Mouse (Mus musculus) adrenal gland, postnatal 14 days (tissue): ENCODE results near the gene Otulin. TPM values are rescaled to one million over a fixed set of nuclear protein-coding genes. Genes with fewer than 3 reads are reported as not detected.
A peak's percentile ranks its signal among the peaks of the same experiment; 100 is the strongest.

Source experiments
- DNase-seq: peaks from one replicate; pipeline ENCODE4 v3.0.0; 2021; ENCODE audit warnings: mixed read lengths
- total RNA-seq: library from RNA; stranded (reverse); gene quantifications from 2 replicates; pipeline ENCODE4 v1.2.3, GENCODE M21; 2021

Gene Otulin
- total RNA-seq, 1 experiment from 2014 or later, result 37.1 TPM

- no peak for DNase-seq
Measured at GRCm38 (mm10) chr15:27580771-27581170, 49.7 kb downstream of the Otulin start.

GRCm38 (mm10) chr15:27579853-27580252, 50.6 kb downstream of the Otulin start:
- no peak for DNase-seq

GRCm38 (mm10) chr15:27578918-27579317, 51.6 kb downstream of the Otulin start:
- no peak for DNase-seq

- DNase-seq, result no peak
Measured at GRCm38 (mm10) chr15:27577915-27578780, 52.3 kb downstream of the Otulin start.

GRCm38 (mm10) chr15:27576886-27577285, 53.6 kb downstream of the Otulin start:
- DNase-seq, result no peak

- no peak for DNase-seq
Measured at GRCm38 (mm10) chr15:27575932-27576331, 54.6 kb downstream of the Otulin start.

GRCm38 (mm10) chr15:27574992-27575781, 55.3 kb downstream of the Otulin start:
- peak; percentile 32 for DNase-seq

GRCm38 (mm10) chr15:27571179-27571578, 59.3 kb downstream of the Otulin start:
- peak; percentile 72 for DNase-seq

GRCm38 (mm10) chr15:27570385-27570784, 60.1 kb downstream of the Otulin start:
- DNase-seq, result no peak

- peak; percentile 44 for DNase-seq
Measured at GRCm38 (mm10) chr15:27569924-27570323, 60.6 kb downstream of the Otulin start.

GRCm38 (mm10) chr15:27568371-27568770, 62.1 kb downstream of the Otulin start:
- DNase-seq, result no peak

- DNase-seq, result no peak
Measured at GRCm38 (mm10) chr15:27567356-27567755, 63.1 kb downstream of the Otulin start.

- no peak for DNase-seq
Measured at GRCm38 (mm10) chr15:27565626-27566185, 64.8 kb downstream of the Otulin start.

- no peak for DNase-seq
Measured at GRCm38 (mm10) chr15:27564106-27565100, 66.1 kb downstream of the Otulin start.

GRCm38 (mm10) chr15:27560315-27560714, 70.2 kb downstream of the Otulin start:
- peak; percentile 30 for DNase-seq

GRCm38 (mm10) chr15:27558456-27559147, 71.9 kb downstream of the Otulin start:
- no peak for DNase-seq

- no peak for DNase-seq
Measured at GRCm38 (mm10) chr15:27553554-27553953, 76.9 kb downstream of the Otulin start.

GRCm38 (mm10) chr15:27552129-27552700, 78.3 kb downstream of the Otulin start:
- no peak for DNase-seq

GRCm38 (mm10) chr15:27551117-27552114, 79.1 kb downstream of the Otulin start:
- DNase-seq, result no peak
